Mouse (Mus musculus): ENCODE data around the gene Btbd35f10. TPM values are rescaled to one million over a fixed set of nuclear protein-coding genes. Genes with fewer than 3 reads are reported as not detected.
"Not testable (repeated sequence)": the region's sequence is repeated elsewhere in the genome, so short reads cannot be mapped to it uniquely, and the experiment has no call there.

The Btbd35f10 gene
- not detected for total RNA-seq (2021)
- long read RNA-seq, experiment 1 = 0 reads
- long read RNA-seq, experiment 2 = 0 reads

- not testable (repeated sequence) for DNase-seq (ENCODE audit: low spot score in 2 of 2)
Observed at GRCm38 (mm10) chrX:3752785-3753184, at the start of gene Btbd35f10. TSS of gene Btbd35f10 (minus strand) at chrX:3752885.

Other genes starting within 250 kb of the Btbd35f10 start
- gene Btbd35f18, start 52.7 kb downstream of the Btbd35f10 start, total RNA-seq (2021) = not detected
- gene Btbd35f16, start 204.1 kb upstream of the Btbd35f10 start, total RNA-seq (2021) = not detected